Mouse (Mus musculus) G1E (cell line): ENCODE measurements around the gene Mical3.

ENCODE experiments used
- CTCF ChIP-seq: IDR thresholded peaks from 2 replicates; pipeline ENCODE4 v1.5.1; 2012; ENCODE audit warnings: low read depth, low read length, inconsistent platforms, mixed read lengths
- GATA1 ChIP-seq: IDR thresholded peaks from 2 replicates; pipeline ENCODE4 v1.6.1; 2012; ENCODE audit warnings: borderline replicate concordance, low read length, inconsistent platforms, mixed read lengths
- GATA2 ChIP-seq: IDR thresholded peaks from 2 replicates; pipeline ENCODE4 v1.6.1; 2012; ENCODE audit warnings: low read depth, low read length, inconsistent platforms, borderline replicate concordance
- POLR2AphosphoS5 ChIP-seq: IDR thresholded peaks from 2 replicates; pipeline ENCODE4 v1.6.1; 2012; ENCODE audit warnings: low read depth, low read length, inconsistent platforms; ENCODE audit not compliant: insufficient replicate concordance

GRCm38 (mm10) chr6:121062891-121063408 lies 67.8 kb downstream of the Mical3 start:
- TF ChIP-seq CTCF: no peak
- TF ChIP-seq GATA1: no peak
- TF ChIP-seq POLR2AphosphoS5: no peak
- TF ChIP-seq GATA2: no peak
